Mouse (Mus musculus) kidney, embryonic 15.5 days (tissue): ENCODE data around the gene Gsk3b. TPM values are rescaled to one million over a fixed set of nuclear protein-coding genes. Genes with fewer than 3 reads are reported as not detected.
A peak's percentile ranks its signal among the peaks of the same experiment; 100 is the strongest.

Experiments used
- ATAC-seq: fragments of 200-750 bp; cut with Nextera tagmentation; replicated peaks from 2 replicates; pipeline ENCODE4 v1.8.0; 2017; ENCODE audit warnings: moderate TSS enrichment; ENCODE audit not compliant: low FRiP score
- H3K27ac ChIP-seq: fragments of 300-500 bp; sonication (generic); 2 replicates; pipeline ENCODE4 v1.5.1; 2015; ENCODE audit warnings: mild to moderate bottlenecking, inconsistent platforms
- H3K27me3 ChIP-seq: fragments of 300-500 bp; sonication (generic); 2 replicates; pipeline ENCODE4 v1.6.1; 2015; ENCODE audit warnings: inconsistent platforms
- H3K36me3 ChIP-seq: fragments of 300-500 bp; sonication (generic); 2 replicates; pipeline ENCODE4 v1.6.1; 2015; ENCODE audit warnings: inconsistent platforms
- H3K4me1 ChIP-seq: fragments of 300-500 bp; sonication (generic); 2 replicates; pipeline ENCODE4 v1.6.1; 2015; ENCODE audit warnings: inconsistent platforms
- H3K4me2 ChIP-seq: fragments of 300-500 bp; sonication (generic); 2 replicates; pipeline ENCODE4 v1.6.1; 2015; ENCODE audit warnings: moderate library complexity, mild to moderate bottlenecking, inconsistent platforms
- H3K4me3 ChIP-seq: fragments of 300-500 bp; sonication (generic); replicated peaks from 2 replicates; pipeline ENCODE4 v1.5.1; 2015; ENCODE audit warnings: mild to moderate bottlenecking, inconsistent platforms
- H3K9ac ChIP-seq: fragments of 300-500 bp; sonication (generic); 2 replicates; pipeline ENCODE4 v1.6.1; 2015; ENCODE audit warnings: mild to moderate bottlenecking, inconsistent platforms
- H3K9me3 ChIP-seq: fragments of 300-500 bp; sonication (generic); replicated peaks from 2 replicates; pipeline ENCODE4 v1.6.1; 2016; ENCODE audit warnings: inconsistent platforms
- WGBS: fragments of 180-500 bp; shearing (Covaris S2); methylation state at CpG from one replicate; pipeline ENCODE4 v1.1.7; 2015; ENCODE audit warnings: mixed read lengths; 5-methylcytosine and 5-hydroxymethylcytosine counted together
- polyA plus RNA-seq: library from polyadenylated mRNA; unstranded; fragments of >200 nt; fragmentation: Nextera tagmentation; extraction: Ambion mirVana; gene quantifications from 2 replicates; pipeline ENCODE4 v1.2.1, GENCODE M21; 2015

The Gsk3b gene
- polyA plus RNA-seq, 1 experiment from 2014 or later = 58.4 TPM

GRCm38 (mm10) chr16:38088126-38088628, 624 bp upstream of the Gsk3b start:
- no peaks in the 10 kb centered on the region for H3K27me3 ChIP-seq
- under 1% methylated on average over 40 of the region's 40 CpGs for WGBS
- ATAC-seq = peak; percentile 15

GRCm38 (mm10) chr16:38089447-38090170, 808 bp downstream of the Gsk3b start:
- ATAC-seq = no peak; the same call in 1 of the 2 replicates
- 0 out of 2 replicates have a peak, but pooled peaks cover 4% of the 10 kb centered on the region for H3K36me3 ChIP-seq
- peak overlapping the region; percentile 70 for H3K4me2 ChIP-seq
- H3K9ac ChIP-seq = peak overlapping the region; percentile 98
- H3K4me3 ChIP-seq = peak overlapping the region; percentile 98
- WGBS = 1% methylated on average over 67 of the region's 76 CpGs
- H3K9me3 ChIP-seq = no peaks in the 10 kb centered on the region
- H3K4me1 ChIP-seq = peaks cover 28% of the 10 kb centered on the region
- H3K27ac ChIP-seq = peak overlapping the region; percentile 100
- H3K27me3 ChIP-seq = no peaks in the 10 kb centered on the region

More at GRCm38 (mm10) chr16:38088126-38088628, 624 bp upstream of the Gsk3b start:
- H3K27ac ChIP-seq = peak overlapping the region; percentile 100
- H3K36me3 ChIP-seq = no peaks in the 10 kb centered on the region
- H3K9me3 ChIP-seq = no peaks in the 10 kb centered on the region
- H3K4me3 ChIP-seq = peak overlapping the region; percentile 98
- H3K4me2 ChIP-seq = peak overlapping the region; percentile 77
- peaks cover 17% of the 10 kb centered on the region for H3K4me1 ChIP-seq
- H3K9ac ChIP-seq = peak overlapping the region; percentile 89

GRCm38 (mm10) chr16:38090341-38091005, 1.7 kb downstream of the Gsk3b start:
- ATAC-seq = no peak
- H3K4me3 ChIP-seq = peak overlapping the region; percentile 98
- H3K27ac ChIP-seq = peak overlapping the region; percentile 66; the same call in 1 of the 2 replicates
- peak overlapping the region; percentile 98 for H3K9ac ChIP-seq
- 0 out of 2 replicates have a peak, but pooled peaks cover 4% of the 10 kb centered on the region for H3K36me3 ChIP-seq
- WGBS = under 1% methylated on average over 17 of the region's 17 CpGs
- peaks cover 36% of the 10 kb centered on the region for H3K4me1 ChIP-seq
- no peaks in the 10 kb centered on the region for H3K27me3 ChIP-seq
- H3K4me2 ChIP-seq = peak overlapping the region; percentile 70
- no peaks in the 10 kb centered on the region for H3K9me3 ChIP-seq

- no peaks in the 10 kb centered on the region for H3K9me3 ChIP-seq
- H3K9ac ChIP-seq = peak overlapping the region; percentile 98
- H3K27me3 ChIP-seq = no peaks in the 10 kb centered on the region
- H3K27ac ChIP-seq = peak overlapping the region; percentile 66; the same call in 1 of the 2 replicates
- peaks cover 42% of the 10 kb centered on the region for H3K4me1 ChIP-seq
- peak overlapping the region; percentile 98 for H3K4me3 ChIP-seq
- no peak for ATAC-seq
- H3K36me3 ChIP-seq = 0 out of 2 replicates have a peak, but pooled peaks cover 4% of the 10 kb centered on the region
- H3K4me2 ChIP-seq = peak overlapping the region; percentile 70
- under 1% methylated on average over 5 of the region's 5 CpGs for WGBS
These were observed 2.2 kb downstream of the Gsk3b start for GRCm38 (mm10) chr16:38091041-38091440.

GRCm38 (mm10) chr16:38091706-38092105, 2.9 kb downstream of the Gsk3b start:
- 0 out of 2 replicates have a peak, but pooled peaks cover 4% of the 10 kb centered on the region for H3K36me3 ChIP-seq
- peak overlapping the region; percentile 98 for H3K4me3 ChIP-seq
- H3K4me2 ChIP-seq = peak overlapping the region; percentile 70
- no peaks in the 10 kb centered on the region for H3K9me3 ChIP-seq
- H3K4me1 ChIP-seq = peaks cover 41% of the 10 kb centered on the region
- peak overlapping the region; percentile 98 for H3K9ac ChIP-seq
- ATAC-seq = no peak
- no peaks in the 10 kb centered on the region for H3K27me3 ChIP-seq
- 5% methylated on average over 5 of the region's 5 CpGs for WGBS
- no peak overlapping the region for H3K27ac ChIP-seq

- Histone ChIP-seq H3K4me3 (peak overlapping the region; percentile 44), H3K9ac (peak overlapping the region; percentile 55), H3K4me1 (peaks cover 39% of the 10 kb centered on the region), H3K36me3 (0 out of 2 replicates have a peak, but pooled peaks cover 4% of the 10 kb centered on the region), H3K4me2 (peak overlapping the region; percentile 70), H3K27ac (0 out of 2 replicates have a peak overlapping the region, but pooled peaks have one; percentile 29), H3K9me3 (no peaks in the 10 kb centered on the region), H3K27me3 (no peaks in the 10 kb centered on the region)
- no peak for ATAC-seq
- WGBS = 5% methylated on average over 4 of the region's 4 CpGs
These were observed 3.8 kb downstream of the Gsk3b start for GRCm38 (mm10) chr16:38092598-38092997.

GRCm38 (mm10) chr16:38095181-38095851, 6.5 kb downstream of the Gsk3b start:
- 0 out of 2 replicates have a peak, but pooled peaks cover 5% of the 10 kb centered on the region for H3K9me3 ChIP-seq
- 0 out of 2 replicates have a peak overlapping the region, but pooled peaks have one; percentile 17 for H3K9ac ChIP-seq
- no peak for ATAC-seq
- H3K4me3 ChIP-seq = no peak overlapping the region
- WGBS = 74% methylated on average over 5 of the region's 5 CpGs
- no peak overlapping the region for H3K27ac ChIP-seq
- H3K4me2 ChIP-seq = no peak overlapping the region
- peaks cover 41% of the 10 kb centered on the region for H3K4me1 ChIP-seq
- no peaks in the 10 kb centered on the region for H3K27me3 ChIP-seq
- H3K36me3 ChIP-seq = peaks cover 23% of the 10 kb centered on the region

- Histone ChIP-seq H3K27me3 (no peaks in the 10 kb centered on the region), H3K4me3 (no peak overlapping the region), H3K9ac (no peak overlapping the region), H3K36me3 (peaks cover 32% of the 10 kb centered on the region), H3K4me2 (no peak overlapping the region), H3K9me3 (0 out of 2 replicates have a peak, but pooled peaks cover 5% of the 10 kb centered on the region), H3K4me1 (peaks cover 40% of the 10 kb centered on the region), H3K27ac (no peak overlapping the region)
- ATAC-seq = no peak
- 57% methylated on average over 9 of the region's 9 CpGs for WGBS
These were observed 8.7 kb downstream of the Gsk3b start for GRCm38 (mm10) chr16:38097521-38097920.

GRCm38 (mm10) chr16:38099325-38099724, 10.5 kb downstream of the Gsk3b start:
- Histone ChIP-seq H3K27ac (no peak overlapping the region), H3K9me3 (0 out of 2 replicates have a peak, but pooled peaks cover 5% of the 10 kb centered on the region), H3K27me3 (no peaks in the 10 kb centered on the region), H3K4me2 (no peak overlapping the region), H3K4me3 (no peak overlapping the region), H3K4me1 (peaks cover 25% of the 10 kb centered on the region), H3K9ac (no peak overlapping the region), H3K36me3 (peaks cover 36% of the 10 kb centered on the region)
- ATAC-seq = no peak

GRCm38 (mm10) chr16:38100569-38100968, 11.8 kb downstream of the Gsk3b start:
- no peak overlapping the region for H3K9ac ChIP-seq
- H3K4me3 ChIP-seq = no peak overlapping the region
- H3K36me3 ChIP-seq = peaks cover 35% of the 10 kb centered on the region
- no peak for ATAC-seq
- H3K27ac ChIP-seq = no peak overlapping the region
- H3K4me2 ChIP-seq = no peak overlapping the region
- WGBS = 73% methylated on average over 2 of the region's 2 CpGs
- no peaks in the 10 kb centered on the region for H3K27me3 ChIP-seq
- 0 out of 2 replicates have a peak, but pooled peaks cover 5% of the 10 kb centered on the region for H3K9me3 ChIP-seq
- H3K4me1 ChIP-seq = peaks cover 14% of the 10 kb centered on the region

- ATAC-seq = no peak
- WGBS = 85% methylated on average over 2 of the region's 2 CpGs
- peaks cover 5% of the 10 kb centered on the region for H3K4me1 ChIP-seq
These were observed 16.7 kb downstream of the Gsk3b start for GRCm38 (mm10) chr16:38105453-38105852.

More at GRCm38 (mm10) chr16:38105453-38105852, 16.7 kb downstream of the Gsk3b start:
- no peaks in the 10 kb centered on the region for H3K27me3 ChIP-seq
- no peak overlapping the region for H3K4me3 ChIP-seq
- peaks cover 17% of the 10 kb centered on the region for H3K36me3 ChIP-seq
- no peak overlapping the region for H3K4me2 ChIP-seq
- H3K9ac ChIP-seq = no peak overlapping the region
- H3K9me3 ChIP-seq = no peaks in the 10 kb centered on the region
- H3K27ac ChIP-seq = no peak overlapping the region
